Mouse (Mus musculus) mesoderm, embryonic 11.5 days (tissue): ENCODE measurements at regions not wholly inside any gene's neighbourhood (a gene's known extent, or its start where the extent isn't known, plus 50 kb on each side); places are given as distances from the start of the nearest gene placed in this dataset.
"Not testable (repeated sequence)": the region's sequence is repeated elsewhere in the genome, so short reads cannot be mapped to it uniquely, and the experiment has no call there.

Experiments
- DNase-seq: peaks from one replicate; pipeline ENCODE4 v3.0.0-alpha.2; 2012; ENCODE audit warnings: low read depth, low spot score

- not testable (repeated sequence) for DNase-seq
These were observed 335.6 kb downstream of the Gm11232 start for GRCm38 (mm10) chr4:71422121-71422520.

- DNase-seq: no peak
These were observed 347.9 kb downstream of the Gm11232 start for GRCm38 (mm10) chr4:71409867-71410266.

- DNase-seq: no peak
These were observed 367.3 kb downstream of the Gm11232 start for GRCm38 (mm10) chr4:71390444-71390843.

- DNase-seq: no peak
These were observed 388.5 kb downstream of the Gm11232 start for GRCm38 (mm10) chr4:71369276-71369675.

- DNase-seq: no peak
These were observed 394.0 kb downstream of the Gm11232 start for GRCm38 (mm10) chr4:71363761-71364160.

- no peak for DNase-seq
These were observed 400.1 kb downstream of the Gm11232 start for GRCm38 (mm10) chr4:71357626-71358025.

- no peak for DNase-seq
These were observed 401.1 kb downstream of the Gm11232 start for GRCm38 (mm10) chr4:71356714-71357113.

- DNase-seq: no peak
These were observed 401.5 kb downstream of the Gm11232 start for GRCm38 (mm10) chr4:71356310-71356709.

GRCm38 (mm10) chr4:71351880-71352279 is 405.9 kb downstream of the Gm11232 start:
- DNase-seq: no peak

GRCm38 (mm10) chr4:71343068-71343467 is 414.7 kb downstream of the Gm11232 start:
- no peak for DNase-seq

GRCm38 (mm10) chr4:71338582-71338981 is 419.2 kb downstream of the Gm11232 start:
- no peak for DNase-seq

GRCm38 (mm10) chr4:71332672-71333071 is 425.1 kb downstream of the Gm11232 start:
- no peak for DNase-seq

- DNase-seq: peak; percentile 10
These were observed 425.7 kb downstream of the Gm11232 start for GRCm38 (mm10) chr4:71332018-71332417.

- DNase-seq: no peak
These were observed 441.2 kb downstream of the Gm11232 start for GRCm38 (mm10) chr4:71316605-71317004.

GRCm38 (mm10) chr4:71307176-71307612 is 450.6 kb downstream of the Gm11232 start:
- no peak for DNase-seq

- no peak for DNase-seq
These were observed 451.1 kb downstream of the Gm11232 start for GRCm38 (mm10) chr4:71306690-71307089.

- DNase-seq: not testable (repeated sequence)
These were observed 462.0 kb downstream of the Gm11232 start for GRCm38 (mm10) chr4:71295716-71296115.

- no peak for DNase-seq
These were observed 466.0 kb downstream of the Gm11232 start for GRCm38 (mm10) chr4:71291741-71292149.

GRCm38 (mm10) chr4:71291111-71291740 is 466.5 kb downstream of the Gm11232 start:
- not testable (repeated sequence) for DNase-seq

- no peak for DNase-seq
These were observed 474.6 kb downstream of the Gm11232 start for GRCm38 (mm10) chr4:71283147-71283546.

- no peak for DNase-seq
These were observed 478.1 kb downstream of the Gm11232 start for GRCm38 (mm10) chr4:71279710-71280109.

- DNase-seq: no peak
These were observed 497.9 kb downstream of the Gm11232 start for GRCm38 (mm10) chr4:71259897-71260296.

GRCm38 (mm10) chr4:71230497-71230872 is 527.3 kb downstream of the Gm11232 start:
- peak; percentile 48 for DNase-seq
